Mouse (Mus musculus) lung, adult 18-20 months (tissue): Measurements from ENCODE around the gene Ankmy1.

Experiments
- DNase-seq, 2 experiments: peaks; one replicate each; pipeline ENCODE4 v3.0.0; 2022; ENCODE audit warnings: mixed read lengths in 2 of 2

Ankmy1 gene

DNA sequence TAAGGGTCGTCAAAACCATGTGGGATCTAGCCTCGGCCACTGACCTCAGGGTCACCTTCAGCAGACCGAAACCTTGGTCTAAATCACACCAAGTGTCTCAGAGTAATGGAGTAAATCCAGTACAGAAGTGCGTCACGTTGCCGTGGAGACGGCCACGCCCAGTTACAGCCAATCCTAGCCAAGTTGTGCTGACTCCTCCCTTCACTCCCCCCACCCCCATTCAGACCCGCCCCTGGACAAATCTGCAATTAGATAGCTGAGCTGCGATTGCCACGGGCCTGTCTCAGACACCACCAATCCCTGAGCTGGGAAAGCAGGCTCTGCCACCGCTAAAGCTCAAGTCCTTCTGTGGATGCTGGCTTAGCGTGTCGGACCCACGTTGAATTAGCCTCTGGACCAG lies at the start of gene Ankmy1:
Gene Ankmy1 (minus strand): TSS at position 121 of the 400 bp plus-strand sequence.
- peak; percentile 73 to 80 for DNase-seq

DNA sequence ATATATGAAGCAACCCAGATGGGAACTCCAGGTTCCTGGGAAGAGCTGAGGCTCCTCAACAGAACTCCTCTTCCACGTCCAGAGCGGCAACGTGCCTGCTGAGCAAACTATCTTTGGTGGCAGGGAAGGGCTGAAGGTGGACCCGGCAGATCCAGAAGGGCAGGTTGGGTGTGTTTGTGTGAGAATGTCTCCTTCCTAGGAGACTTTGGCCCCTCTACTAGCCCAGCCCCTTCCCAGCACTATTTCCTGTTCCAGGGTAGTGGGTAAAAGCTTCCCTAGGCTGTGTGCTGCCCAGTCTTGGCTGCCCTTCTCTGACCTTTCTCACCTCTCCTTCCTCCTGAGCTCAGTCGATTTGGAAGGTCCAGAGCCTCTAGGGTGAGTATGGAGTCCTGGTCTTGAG lies 47.9 kb upstream of the Ankmy1 start, which contains the start of gene Gpr35:
Gene Gpr35 (plus strand): TSS at position 259 of the 400 bp plus-strand sequence.
- DNase-seq: peak in 1 of 2 experiments; percentile 1

DNA sequence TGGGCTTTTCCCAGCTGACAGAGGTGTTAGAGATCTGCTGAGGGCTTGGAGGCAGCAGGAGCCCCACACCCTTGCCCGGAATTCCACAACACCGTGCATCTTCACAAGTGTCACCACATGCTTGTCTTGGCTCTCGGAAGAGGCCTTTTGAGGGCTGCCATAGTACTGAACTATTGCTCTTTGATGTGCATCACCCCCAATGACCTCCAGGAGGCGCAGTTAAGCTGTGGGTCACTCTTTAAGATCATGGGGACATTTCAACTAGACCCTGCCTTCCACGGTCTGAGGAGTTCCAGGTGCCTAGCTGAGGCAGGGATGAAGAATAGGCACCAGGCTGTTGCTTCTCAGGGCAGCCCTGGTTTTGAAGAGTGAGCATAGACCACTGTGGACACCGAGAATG lies 46.7 kb upstream of the Ankmy1 start:
- DNase-seq: peak in 1 of 2 experiments; percentile 5

DNA sequence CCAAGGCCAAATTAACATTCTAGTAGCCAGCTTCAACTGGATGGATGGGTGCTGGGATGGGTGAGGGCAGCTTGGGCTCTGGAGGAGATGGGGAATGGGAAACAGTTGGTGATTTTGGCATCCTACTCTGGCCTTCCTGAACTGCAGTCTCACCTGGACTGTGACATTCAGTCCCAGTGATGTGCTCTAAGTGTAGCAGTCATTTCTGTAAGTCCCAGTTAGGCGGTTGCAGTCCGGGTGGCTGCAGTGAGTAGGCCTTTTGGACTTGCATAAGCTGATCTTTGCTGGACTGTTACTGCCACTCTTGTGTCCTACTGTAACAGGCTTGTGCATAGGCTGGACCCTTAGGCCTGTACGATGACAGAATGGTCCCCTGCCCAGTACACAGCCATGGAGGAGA lies 45.3 kb upstream of the Ankmy1 start:
- peak in 1 of 2 experiments; percentile 1 for DNase-seq

DNA sequence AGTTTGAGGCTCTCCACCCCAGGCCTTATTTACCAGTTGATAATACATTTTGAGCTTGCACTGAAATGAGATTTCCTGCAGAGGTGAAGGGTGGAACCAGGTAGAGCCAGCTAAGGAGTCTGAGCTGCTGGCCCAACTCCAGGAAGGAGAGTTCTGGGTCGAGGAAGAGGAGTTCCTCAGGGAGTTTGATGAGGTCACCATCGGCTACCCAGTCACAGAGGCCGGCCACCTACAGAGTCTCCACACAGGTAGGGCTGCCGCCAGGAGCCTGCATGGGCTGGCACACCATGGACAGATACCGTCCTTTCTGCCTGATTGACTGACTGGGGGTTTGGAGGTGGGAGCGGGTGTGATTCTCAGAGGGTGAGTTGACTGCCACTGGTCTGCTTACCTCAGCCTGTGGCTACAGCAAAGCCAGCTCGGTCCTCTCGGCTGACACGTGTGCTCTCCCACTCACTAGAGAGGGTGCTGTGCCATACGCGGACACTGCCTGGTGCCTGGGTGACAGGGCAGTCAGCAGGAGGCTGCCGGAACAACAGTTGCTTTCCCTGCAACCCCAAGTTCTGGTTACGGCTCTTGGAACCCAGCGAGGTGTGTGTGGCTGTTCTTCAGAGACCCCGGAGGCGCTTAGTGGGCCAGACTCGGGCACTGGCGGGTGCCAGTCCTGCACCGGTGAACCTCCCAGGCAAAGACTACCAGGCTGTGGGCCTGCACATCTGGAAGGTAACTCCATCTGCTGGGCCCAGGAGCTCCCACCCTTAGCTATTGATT lies 40.7 kb upstream of the Ankmy1 start:
- peak in 1 of 2 experiments; percentile 1 for DNase-seq

DNA sequence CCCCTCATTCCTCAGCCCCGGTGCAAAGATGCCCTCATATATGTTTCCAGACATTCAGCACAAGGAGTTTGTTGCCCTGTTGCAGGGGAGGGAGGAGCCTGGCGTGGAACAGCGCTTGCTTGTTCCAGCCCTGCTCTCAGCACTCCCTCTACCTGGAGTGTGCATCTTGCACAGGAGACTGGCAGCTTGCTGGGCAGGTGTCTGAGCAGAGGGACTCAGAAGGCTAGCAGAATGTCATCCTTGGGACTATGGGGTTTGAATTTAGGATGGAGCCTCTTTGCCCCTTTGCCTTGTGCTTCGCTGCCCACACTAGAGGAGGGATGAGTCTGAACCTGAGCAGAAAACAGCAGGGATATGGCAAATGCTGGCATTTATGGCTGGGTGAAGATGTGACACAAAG lies 37.0 kb upstream of the Ankmy1 start:
- DNase-seq: no peak

DNA sequence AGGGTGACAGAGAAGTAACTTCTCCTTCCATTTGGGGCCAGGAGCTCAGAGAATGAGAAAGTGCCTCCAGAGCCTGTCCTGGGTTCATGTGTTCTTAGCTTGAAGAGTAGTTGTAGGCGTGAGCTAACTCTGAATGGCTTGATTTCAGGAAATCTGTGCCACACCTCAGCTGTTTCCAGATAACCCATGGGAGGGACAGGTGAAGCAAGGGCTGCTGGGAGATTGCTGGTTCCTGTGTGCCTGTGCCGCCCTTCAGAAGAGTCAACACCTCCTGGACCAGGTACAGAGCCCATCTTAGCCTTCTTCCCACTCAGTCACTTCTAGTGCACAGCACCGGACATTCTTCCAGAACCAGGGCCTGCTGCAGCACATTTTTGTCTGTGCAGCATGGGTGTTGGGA lies 35.1 kb upstream of the Ankmy1 start:
- no peak for DNase-seq

DNA sequence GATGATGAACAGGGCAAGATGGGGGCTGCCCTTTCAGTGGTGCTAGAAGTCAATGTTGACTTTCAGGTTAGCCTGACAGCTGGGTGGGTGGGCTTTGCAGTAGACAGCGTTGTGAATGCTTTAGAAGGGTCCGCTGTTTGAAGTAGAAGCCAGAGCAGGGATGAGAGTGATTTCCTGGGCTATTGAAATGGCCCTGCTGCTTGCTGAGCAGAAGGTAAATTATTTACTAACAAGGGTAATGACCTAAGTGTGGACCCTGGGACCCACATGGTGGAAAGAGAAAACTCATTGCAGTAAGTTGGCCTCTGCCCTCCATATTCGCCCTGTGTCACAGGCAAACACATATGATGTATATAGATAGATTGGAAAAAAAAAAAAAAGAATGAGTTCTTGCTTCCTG lies 33.8 kb upstream of the Ankmy1 start:
- DNase-seq: no peak

DNA sequence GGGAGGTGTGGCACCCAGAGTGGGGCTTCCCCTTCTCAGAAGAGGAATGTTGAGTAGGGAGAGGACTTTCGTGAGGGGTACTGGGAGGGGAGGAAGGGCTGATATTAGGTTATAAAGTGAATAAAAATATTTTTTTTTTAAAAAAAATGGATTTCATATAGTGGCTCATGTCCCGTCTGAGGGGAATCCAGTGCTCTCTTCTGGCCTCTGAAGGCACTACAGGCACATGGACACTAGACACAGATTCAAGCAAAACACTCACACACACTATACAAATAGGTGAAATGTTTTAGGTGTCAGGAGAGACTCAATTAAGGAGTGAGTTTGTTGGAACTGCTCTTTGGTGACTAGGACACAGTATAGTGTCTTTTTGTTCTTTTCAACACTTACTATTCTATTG lies 33.3 kb upstream of the Ankmy1 start:
- DNase-seq: no peak

DNA sequence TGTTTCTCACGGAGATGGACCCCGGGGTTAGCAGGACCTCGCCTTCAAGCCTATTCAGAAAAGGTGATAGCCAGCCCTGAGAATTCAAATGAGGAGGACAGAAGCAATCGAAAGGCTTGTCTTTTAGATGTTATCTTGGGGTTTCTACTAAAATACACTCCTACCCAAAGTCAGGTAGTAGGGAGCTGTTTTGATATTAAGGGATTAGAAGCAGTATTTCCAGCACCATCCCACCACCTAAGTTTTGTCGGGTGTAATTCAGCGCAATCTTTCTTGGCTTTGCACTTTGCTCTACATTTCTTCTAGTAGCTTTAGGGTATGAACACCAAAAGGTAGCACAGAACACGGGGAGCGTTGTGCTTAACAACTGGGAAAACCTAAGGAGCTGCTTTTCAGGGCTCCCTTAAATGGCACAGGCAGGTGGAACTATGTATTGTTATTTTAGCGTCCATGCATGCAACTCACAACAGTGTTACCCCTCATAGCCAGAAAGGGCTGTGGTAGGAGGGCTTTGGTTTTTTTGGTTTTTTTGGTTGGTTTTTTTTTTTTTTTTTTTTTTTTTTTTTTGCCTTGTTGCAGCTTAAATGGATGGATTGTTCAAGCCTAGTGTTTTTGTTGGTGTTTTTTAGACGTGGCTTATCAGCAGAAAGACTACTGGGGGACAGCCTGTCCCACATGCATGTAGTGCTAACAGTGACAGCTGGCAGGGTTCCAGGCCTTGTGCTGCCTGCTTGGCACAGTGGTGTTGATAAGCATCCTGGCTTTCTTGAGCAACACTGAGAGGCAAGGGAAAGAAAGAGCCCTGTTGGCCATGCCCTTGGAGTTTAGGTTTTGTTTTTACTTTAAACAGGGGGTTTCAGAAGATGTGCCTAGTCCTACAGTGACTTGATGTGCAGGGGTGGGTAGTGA lies 32.6 kb upstream of the Ankmy1 start:
- DNase-seq: peak; percentile 31 to 47

DNA sequence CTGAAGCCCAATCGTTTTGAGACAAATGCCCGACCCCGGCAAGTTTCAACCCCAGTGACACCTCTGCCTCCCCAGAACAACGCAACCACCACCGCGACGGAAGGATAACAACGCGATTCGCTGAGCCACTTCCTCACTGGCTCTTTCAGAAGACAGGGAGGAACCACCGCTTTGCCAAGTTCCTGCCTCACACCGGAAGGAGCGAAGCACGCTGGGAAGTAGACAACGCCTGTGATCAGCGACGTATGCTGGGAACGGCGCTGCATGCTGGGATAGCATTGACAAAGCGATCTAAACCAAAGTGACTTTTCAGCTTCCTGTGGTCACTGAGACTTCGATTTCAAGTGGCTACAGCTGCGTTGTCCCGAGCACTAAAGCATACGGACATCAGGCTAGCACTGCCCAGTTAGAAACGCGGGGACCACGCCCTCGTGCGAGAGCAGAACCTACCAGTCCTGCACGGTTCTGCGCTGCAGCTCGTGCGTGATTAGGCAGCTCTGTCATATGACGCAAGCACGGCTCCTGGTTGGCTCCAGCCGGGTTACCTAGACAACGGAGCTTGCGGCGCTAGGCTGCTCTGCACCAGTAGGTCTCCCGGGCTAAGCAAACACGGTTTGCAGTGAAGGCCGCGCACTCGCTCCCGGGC lies 31.6 kb upstream of the Ankmy1 start, which contains the start of gene Capn10:
Gene Capn10 (plus strand): TSS at position 195 of the 646 bp plus-strand sequence.
- DNase-seq: peak; percentile 95 to 96

DNA sequence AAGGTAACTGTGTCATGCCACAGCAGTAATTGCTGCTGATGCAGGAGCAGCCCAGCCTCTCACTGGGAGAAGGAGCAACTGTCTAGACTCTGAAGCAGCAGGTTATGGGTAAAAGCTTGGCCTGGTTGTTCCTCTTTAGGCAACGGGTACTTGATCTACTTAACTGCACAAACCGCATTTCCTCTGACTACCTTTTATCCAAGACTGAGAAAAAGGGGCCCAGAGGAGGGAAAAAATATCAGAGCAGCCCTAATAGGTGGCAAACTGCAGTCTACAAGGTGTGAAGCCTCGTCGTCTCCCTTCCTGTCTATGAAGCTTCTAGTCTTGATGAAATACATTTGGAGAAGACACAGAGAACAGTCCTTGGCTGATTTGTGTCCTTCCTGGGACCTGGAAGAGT lies 30.9 kb upstream of the Ankmy1 start:
- DNase-seq: no peak

DNA sequence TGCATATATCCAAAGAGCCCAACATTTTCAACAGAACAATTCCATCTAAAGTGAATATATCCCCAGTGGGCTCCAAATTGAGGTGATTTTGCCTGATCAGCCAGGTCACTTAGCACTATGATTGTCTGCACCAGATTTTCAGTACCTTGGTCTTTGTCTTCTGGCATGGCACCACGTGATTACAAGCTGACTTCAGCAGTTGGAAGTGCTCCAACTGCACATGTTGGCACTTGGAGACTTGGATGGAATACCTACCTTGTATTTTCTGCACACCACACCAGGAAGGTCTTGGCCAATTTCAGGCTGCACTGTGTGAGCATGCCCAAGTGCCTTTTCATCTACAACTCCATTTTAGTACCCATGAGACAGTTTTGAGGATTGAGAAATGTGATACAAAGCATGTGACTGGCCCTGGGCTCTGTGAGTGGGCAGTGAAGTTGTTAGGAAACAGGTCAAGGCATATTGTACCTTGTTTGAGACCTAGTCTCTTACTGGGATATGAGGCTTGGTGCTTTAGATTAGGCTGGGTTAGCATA lies 27.5 kb upstream of the Ankmy1 start:
- no peak for DNase-seq

DNA sequence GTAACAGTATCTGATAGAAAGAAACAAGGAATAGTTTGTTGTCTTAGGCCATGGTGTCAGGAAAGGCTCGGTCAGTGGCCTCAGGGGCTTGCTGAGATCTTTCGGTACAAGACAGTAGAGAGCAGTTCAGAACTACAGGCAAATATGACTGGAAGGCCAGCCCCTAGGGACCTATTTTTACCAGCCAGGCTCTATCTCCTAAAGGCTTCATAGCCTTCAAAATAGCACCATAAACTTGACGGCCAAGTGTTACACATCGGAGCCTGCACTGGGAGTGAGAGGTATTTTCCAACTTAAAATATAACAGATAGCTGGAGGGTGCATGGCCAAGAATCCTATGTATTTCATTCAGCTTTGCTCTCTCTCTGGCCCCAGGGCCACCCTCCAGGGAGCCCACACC lies 18.8 kb upstream of the Ankmy1 start:
- DNase-seq: no peak

DNA sequence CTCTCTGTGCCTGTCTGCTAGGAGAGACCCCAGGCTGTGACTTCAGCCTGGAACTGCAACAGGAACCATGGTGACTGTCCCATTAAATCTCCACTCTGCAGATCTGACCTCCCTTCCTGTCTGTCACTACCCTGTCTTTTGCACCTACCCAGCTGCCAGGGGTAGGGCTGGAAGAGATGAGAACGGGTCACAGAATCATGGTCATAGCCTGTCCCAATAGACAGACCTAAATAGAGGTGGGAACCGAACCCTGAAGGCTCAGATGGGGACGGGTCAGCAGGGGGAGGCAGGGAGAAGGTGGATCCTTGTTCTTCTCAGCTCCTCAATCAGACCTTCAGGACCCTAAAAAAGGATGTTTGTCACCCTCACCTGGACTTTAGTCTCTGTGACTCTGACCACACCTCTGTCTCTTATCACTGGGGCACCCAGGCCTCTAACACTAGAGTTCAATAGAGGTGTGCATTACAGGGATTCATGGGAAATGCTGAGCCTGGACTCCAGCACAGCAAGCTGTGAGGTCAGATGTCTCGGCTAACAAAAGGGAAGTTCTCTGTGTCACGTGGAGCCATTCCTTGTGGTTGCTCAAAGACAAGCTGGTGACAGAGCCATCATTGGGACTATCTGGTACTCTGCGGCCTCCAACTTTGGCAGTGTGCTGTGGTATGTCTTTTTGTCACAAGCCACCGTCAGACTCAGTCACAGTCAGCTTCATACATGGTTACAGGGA lies 17.9 kb upstream of the Ankmy1 start:
- DNase-seq: no peak

DNA sequence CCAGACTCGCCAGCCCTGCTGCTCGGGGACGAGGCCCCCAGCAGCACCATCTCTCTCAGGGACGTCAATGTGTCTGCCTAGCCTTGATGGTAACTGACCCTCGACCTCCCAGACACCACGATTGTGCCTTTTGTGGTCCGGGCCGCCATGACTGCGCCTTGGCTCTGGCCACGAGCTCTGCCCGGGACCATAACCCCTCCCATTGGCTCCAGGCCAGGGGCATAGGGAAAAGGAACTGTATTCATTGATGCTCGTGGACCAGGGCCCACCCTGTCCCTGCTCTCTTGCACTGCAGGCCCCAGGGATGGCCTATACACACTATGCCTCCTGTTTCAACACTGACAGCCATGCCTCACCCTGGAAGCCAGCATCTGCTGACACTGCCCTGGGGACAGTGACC lies 17.1 kb upstream of the Ankmy1 start:
- DNase-seq: no peak

DNA sequence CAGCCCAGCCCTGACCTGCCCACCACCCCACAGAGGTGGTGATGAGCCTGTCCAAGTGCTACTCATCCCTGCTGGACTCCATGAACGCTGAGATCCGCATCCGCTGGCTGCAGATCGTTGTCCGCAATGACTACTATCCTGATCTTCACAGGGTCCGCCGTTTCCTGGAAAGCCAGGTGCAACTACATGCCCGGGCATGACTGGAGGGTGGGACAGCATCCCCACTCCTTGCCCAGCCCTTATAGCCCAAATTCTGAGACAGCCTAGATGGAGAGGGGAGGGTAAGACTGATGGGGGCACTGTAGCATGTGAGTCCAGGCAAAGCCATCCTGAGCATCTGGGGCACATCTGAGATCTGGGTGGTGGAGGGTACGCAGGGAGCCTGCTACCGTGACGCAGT lies 16.4 kb upstream of the Ankmy1 start:
- no peak for DNase-seq

DNA sequence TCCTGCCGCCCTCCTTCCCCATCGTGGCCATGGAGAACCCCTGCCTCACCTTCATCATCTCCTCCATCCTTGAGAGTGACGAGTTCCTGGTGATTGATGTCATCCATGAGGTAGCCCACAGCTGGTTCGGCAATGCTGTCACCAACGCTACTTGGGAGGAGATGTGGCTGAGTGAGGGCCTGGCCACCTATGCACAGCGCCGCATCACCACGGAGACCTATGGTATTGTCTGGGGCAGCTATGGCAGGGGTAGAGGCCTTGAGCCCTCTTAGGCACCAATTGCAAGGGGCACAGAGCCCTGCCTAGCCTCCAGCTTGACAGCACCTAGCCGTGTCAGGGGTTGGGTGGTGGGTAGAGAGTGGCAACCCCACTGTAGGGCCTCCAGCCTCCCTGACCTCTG lies 14.0 kb upstream of the Ankmy1 start:
- no peak for DNase-seq

DNA sequence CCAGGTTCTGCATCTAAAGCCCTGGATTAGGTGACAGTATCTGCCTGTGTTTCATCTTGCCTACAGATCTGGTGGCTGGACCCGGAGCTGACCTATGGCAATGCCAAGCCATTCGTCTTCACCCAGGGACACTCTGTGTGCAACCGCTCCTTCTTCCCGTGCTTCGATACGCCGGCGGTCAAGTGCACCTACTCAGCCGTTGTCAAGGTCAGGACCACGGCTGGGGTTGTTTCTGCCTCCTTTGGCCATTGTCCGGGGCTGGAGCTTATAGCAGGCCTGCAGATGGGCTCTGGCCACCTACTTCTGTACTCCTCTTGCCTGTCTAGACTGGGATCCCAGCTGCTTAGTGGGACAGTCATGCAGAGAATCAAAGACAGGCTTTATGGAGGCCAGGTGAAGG lies 12.3 kb upstream of the Ankmy1 start:
- peak in 1 of 2 experiments; percentile 1 for DNase-seq

DNA sequence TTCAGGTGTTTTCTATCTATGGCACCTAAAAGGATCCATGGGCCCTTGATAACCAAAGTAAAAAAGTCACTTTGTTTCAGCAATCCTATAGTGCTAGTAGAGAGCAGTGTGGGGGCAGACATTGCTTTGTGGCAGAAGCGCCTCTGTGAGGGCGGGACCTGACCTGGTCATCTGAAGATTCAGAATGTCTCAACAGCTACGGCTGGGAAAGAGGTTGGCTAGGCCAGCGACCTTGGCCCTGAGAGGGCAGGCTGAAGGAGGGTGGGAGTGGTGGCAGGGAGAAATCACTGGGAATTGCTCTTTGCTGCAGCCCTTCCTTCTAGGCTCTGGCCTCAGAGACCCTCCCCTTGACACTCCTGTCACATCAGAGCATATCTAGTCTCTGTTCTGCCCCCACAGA lies 11.5 kb upstream of the Ankmy1 start:
- DNase-seq: no peak

DNA sequence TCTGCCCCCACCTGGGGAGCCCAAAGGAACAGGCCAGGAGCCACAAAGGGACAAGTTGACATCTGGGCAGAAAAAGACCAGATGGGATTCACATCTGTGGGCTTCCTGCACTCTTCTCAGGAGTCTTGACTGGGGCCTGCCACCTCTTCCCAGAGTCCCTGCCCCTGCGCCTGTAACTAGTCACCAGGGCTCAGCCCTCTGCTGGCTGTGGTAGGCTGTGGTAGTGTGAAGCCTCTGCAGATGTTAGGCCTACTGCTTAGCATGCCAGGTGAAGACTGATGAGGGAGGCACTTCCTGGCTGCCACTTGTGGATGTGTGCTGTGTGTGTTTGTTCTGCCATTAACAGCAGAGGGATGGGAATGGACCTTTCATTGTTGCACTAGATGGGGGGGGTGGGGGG lies 9.6 kb upstream of the Ankmy1 start:
- DNase-seq: no peak

DNA sequence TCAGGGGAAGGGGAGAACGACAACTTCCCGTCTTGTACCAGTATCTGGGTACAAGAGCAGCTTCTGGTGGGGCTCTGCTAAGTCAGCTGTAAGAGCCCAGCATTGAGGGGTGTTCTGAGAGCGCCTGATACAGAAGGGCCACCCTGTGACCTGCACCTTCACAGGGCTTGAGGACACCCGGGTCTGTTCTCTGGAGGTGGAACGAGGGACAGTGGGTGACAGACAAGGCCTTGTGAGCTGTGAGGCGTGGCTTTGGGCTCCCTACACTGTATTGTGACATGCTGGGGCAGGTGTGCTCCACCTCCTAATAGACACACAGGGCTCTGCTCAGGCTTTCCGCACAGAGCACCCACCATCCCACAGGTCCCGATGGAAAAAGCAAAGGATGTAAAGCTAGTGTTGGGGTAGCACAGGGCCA lies 9.0 kb upstream of the Ankmy1 start:
- no peak for DNase-seq
